Mouse (Mus musculus): Measurements from ENCODE around the gene Rab4a.

- no peak for TF ChIP-seq POLR2A (IDR thresholded peaks at IDR 0.05; ENCODE audit: borderline replicate concordance, extremely low read depth, low read depth, low read length)
- no peak for TF ChIP-seq CTCF (IDR thresholded peaks at IDR 0.05; ENCODE audit: insufficient read depth, low read length)
Measured at GRCm38 (mm10) chr8:123813892-123814266, 8.1 kb downstream of the Rab4a start.

All from lung, adult 2 months (tissue).